ENCODE assay signal across 8 mouse cellular contexts in the genomic region with DNA sequence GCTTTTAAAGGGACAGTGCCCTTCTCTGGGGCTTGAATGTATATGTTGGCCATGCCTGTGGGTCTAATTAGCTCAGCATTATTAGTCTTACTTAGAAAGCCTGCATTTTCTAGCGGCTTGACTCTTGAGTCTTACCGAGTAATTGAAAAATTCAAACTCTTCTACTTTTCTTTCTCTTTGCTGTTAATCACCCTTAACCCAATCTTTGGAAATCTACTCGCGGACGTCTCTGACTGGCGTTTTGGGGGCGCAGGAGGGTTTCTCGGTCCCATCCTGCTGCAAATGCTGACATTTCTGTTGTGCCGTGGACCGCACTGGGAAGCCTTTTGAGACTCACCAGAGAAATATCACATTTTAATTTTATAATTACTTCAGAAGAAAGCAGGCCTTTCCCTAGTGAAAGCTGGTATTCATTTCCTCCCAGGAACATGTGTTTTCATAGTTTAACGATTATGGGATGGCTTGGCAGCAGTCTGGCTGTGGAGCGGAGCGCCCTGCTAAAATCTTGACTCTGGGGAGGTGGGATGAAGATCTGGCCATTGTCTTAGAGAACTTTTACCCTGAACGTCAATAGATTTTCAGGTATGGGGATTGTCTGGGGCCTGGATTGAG.
DNase-seq lines count a peak whose midpoint lies in the region; ATAC-seq lines count a peak whose summit lies in the region.

No protein-coding gene starts in this region.

- H3K27me3 ChIP-seq in lung, embryonic 15.5 days, result no peaks in the 10 kb centered on the region
- no peaks in the 10 kb centered on the region for H3K27me3 ChIP-seq in forebrain, embryonic 14.5 days (replicated peaks; ENCODE audit: control insufficient read depth, insufficient read depth, low read length)
- no peaks in the 10 kb centered on the region for H3K27me3 ChIP-seq in limb, embryonic 13.5 days
- H3K27me3 ChIP-seq in stomach, embryonic 15.5 days (replicated peaks), result no peaks in the 10 kb centered on the region

- H3K9ac ChIP-seq in lung, embryonic 15.5 days, result peak overlapping the region; percentile 6; the same call in 1 of the 2 replicates
- H3K9ac ChIP-seq in forebrain, embryonic 14.5 days (ENCODE audit: low read length), result peak overlapping the region; percentile 57
- peak overlapping the region; percentile 63 for H3K9ac ChIP-seq in limb, embryonic 13.5 days
- H3K9ac ChIP-seq in stomach, embryonic 15.5 days, result no peak overlapping the region

- H3K4me3 ChIP-seq in lung, embryonic 15.5 days, result no peak overlapping the region
- H3K4me3 ChIP-seq in forebrain, embryonic 14.5 days (ENCODE audit: low read depth, low read length), result no peak overlapping the region
- H3K4me3 ChIP-seq in limb, embryonic 13.5 days, result peak overlapping the region; percentile 24
- no peak overlapping the region for H3K4me3 ChIP-seq in stomach, embryonic 15.5 days (replicated peaks)

- no peaks in the 10 kb centered on the region for H3K9me3 ChIP-seq in lung, embryonic 15.5 days
- H3K9me3 ChIP-seq in forebrain, embryonic 14.5 days (replicated peaks; ENCODE audit: control insufficient read depth, low read length), result no peaks in the 10 kb centered on the region
- no peaks in the 10 kb centered on the region for H3K9me3 ChIP-seq in limb, embryonic 13.5 days
- no peaks in the 10 kb centered on the region for H3K9me3 ChIP-seq in stomach, embryonic 15.5 days

- H3K27ac ChIP-seq in lung, embryonic 15.5 days, result peak overlapping the region; percentile 77
- peak overlapping the region; percentile 96 for H3K27ac ChIP-seq in forebrain, embryonic 14.5 days (ENCODE audit: low read depth, low read length)
- H3K27ac ChIP-seq in limb, embryonic 13.5 days, result peak overlapping the region; percentile 98
- peak overlapping the region; percentile 89 for H3K27ac ChIP-seq in stomach, embryonic 15.5 days

- H3K4me2 ChIP-seq in lung, embryonic 15.5 days, result peak overlapping the region; percentile 39; the same call in 1 of the 2 replicates
- H3K4me2 ChIP-seq in forebrain, embryonic 14.5 days (ENCODE audit: low read length), result peak overlapping the region; percentile 48; the same call in 1 of the 2 replicates
- H3K4me2 ChIP-seq in limb, embryonic 13.5 days (replicated peaks), result peak overlapping the region; percentile 59
- peak overlapping the region; percentile 33 for H3K4me2 ChIP-seq in stomach, embryonic 15.5 days

- 61% methylated on average over 14 of the region's 14 CpGs for WGBS in lung, embryonic 15.5 days
- 14% methylated on average over 14 of the region's 14 CpGs for WGBS in forebrain, embryonic 14.5 days
- WGBS in limb, embryonic 13.5 days, result 11% methylated on average over 14 of the region's 14 CpGs
- 56% methylated on average over 14 of the region's 14 CpGs for WGBS in stomach, embryonic 15.5 days

- no peak for DNase-seq in lung, adult 18-20 months
- DNase-seq in forebrain, embryonic 14.5 days (ENCODE audit: low spot score), result peak; percentile 25
- no peak for DNase-seq in urinary bladder, postnatal 25 days (ENCODE audit: low spot score)
- DNase-seq in urinary bladder, postnatal 36 days (ENCODE audit: low spot score in 2 of 2), result no peak
- DNase-seq in urinary bladder, adult 2 months (ENCODE audit: low spot score), result no peak

- H3K36me3 ChIP-seq in lung, embryonic 15.5 days, result no peaks in the 10 kb centered on the region
- H3K36me3 ChIP-seq in forebrain, embryonic 14.5 days (ENCODE audit: control insufficient read depth, insufficient read depth, low read length), result no peaks in the 10 kb centered on the region
- no peaks in the 10 kb centered on the region for H3K36me3 ChIP-seq in limb, embryonic 13.5 days
- H3K36me3 ChIP-seq in stomach, embryonic 15.5 days, result no peaks in the 10 kb centered on the region

- peaks cover 50% of the 10 kb centered on the region for H3K4me1 ChIP-seq in lung, embryonic 15.5 days
- peaks cover 52% of the 10 kb centered on the region for H3K4me1 ChIP-seq in forebrain, embryonic 14.5 days (ENCODE audit: control insufficient read depth, insufficient read depth, low read length)
- H3K4me1 ChIP-seq in limb, embryonic 13.5 days, result peaks cover 90% of the 10 kb centered on the region
- H3K4me1 ChIP-seq in stomach, embryonic 15.5 days, result peaks cover 47% of the 10 kb centered on the region

- no peak; the same call in 1 of the 2 replicates for ATAC-seq in lung, embryonic 15.5 days (ENCODE audit: borderline replicate concordance, extremely low read depth, low FRiP score, low TSS enrichment)
- no peak for ATAC-seq in forebrain, embryonic 14.5 days
- peak; percentile 6 for ATAC-seq in limb, embryonic 13.5 days (ENCODE audit: low FRiP score, low read depth)
- no peak for ATAC-seq in stomach, embryonic 15.5 days (ENCODE audit: insufficient read depth, low FRiP score, low read depth)
